Mouse (Mus musculus) liver, adult 2 months (tissue): ENCODE measurements around the gene Snd1.

ENCODE experiments used
- CTCF ChIP-seq: fragments of 200-500 bp; IDR thresholded peaks from 2 replicates; pipeline ENCODE4 v1.5.1; 2011; ENCODE audit warnings: low read depth, low read length, control low read depth
- POLR2A ChIP-seq: fragments of 200-500 bp; IDR thresholded peaks from 2 replicates; pipeline ENCODE4 v1.6.1; 2011; ENCODE audit warnings: low read length, control low read depth; ENCODE audit not compliant: insufficient read depth; ENCODE audit errors: extremely low read depth

DNA sequence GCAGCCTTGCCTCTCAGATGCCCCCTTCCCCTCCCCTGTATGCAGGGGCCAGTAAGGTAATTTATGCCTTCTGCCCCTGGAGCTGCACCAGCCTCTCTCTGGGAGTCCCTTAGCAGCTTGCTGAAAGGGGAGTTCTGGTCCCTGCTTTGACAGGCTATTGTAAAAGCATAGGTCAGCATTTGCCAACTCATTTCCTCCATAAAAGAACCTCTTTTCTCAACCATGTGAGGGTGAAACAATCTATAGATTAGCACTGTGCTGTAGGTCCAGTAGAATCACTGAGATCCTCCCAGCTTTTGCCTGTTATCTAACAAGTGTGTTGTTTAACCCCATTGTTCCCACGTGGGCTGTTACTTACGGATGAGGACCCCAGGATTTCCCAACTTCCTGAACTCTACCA lies 359.1 kb downstream of the Snd1 start:
- TF ChIP-seq CTCF (no peak), POLR2A (no peak)
